Mouse (Mus musculus) monocyte, adult 5-6 weeks (primary cell): Measurements from ENCODE around the gene Skp1a. TPM values are rescaled to one million over a fixed set of nuclear protein-coding genes. Genes with fewer than 3 reads are reported as not detected.

ENCODE experiments used
- ATAC-seq: fragments of 153-309, 156-312 bp; replicated peaks from 2 replicates; pipeline ENCODE4 v1.8.0; 2017; ENCODE audit warnings: mild to moderate bottlenecking; ENCODE audit not compliant: low TSS enrichment, insufficient number of reproducible peaks, severe bottlenecking, poor library complexity, low FRiP score
- total RNA-seq: library from RNA; stranded (forward); fragments of 200-1000, 200-491, 200-594 nt; gene quantifications from 3 replicates; pipeline ENCODE4 v1.2.3, GENCODE M21; 2017

The Skp1a gene
- total RNA-seq, 1 experiment from 2014 or later, result 147 TPM

GRCm38 (mm10) chr11:52251770-52252169 is 20.0 kb downstream of the Skp1a start:
- no peak for ATAC-seq

DNA sequence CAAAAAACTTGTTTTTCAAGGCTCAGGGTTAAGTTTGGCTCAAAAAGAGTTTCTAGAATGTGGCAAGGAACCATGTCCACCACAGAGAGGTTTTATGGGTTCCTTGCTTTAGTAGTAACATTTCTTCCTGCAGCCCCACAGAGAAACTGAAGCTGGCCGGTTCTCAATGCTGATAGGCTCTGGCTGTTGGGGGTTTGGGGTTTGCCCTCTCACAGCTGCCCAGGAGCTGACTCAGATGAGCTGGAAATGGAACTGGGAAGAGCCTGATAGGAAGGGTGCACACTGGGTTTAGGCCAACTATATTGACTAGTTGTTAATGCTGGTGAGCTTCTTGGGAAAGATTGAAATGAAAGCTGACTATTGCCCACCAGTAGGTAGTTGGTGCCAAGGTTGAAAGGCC is 20.9 kb downstream of the Skp1a start:
- ATAC-seq, result no peak

DNA sequence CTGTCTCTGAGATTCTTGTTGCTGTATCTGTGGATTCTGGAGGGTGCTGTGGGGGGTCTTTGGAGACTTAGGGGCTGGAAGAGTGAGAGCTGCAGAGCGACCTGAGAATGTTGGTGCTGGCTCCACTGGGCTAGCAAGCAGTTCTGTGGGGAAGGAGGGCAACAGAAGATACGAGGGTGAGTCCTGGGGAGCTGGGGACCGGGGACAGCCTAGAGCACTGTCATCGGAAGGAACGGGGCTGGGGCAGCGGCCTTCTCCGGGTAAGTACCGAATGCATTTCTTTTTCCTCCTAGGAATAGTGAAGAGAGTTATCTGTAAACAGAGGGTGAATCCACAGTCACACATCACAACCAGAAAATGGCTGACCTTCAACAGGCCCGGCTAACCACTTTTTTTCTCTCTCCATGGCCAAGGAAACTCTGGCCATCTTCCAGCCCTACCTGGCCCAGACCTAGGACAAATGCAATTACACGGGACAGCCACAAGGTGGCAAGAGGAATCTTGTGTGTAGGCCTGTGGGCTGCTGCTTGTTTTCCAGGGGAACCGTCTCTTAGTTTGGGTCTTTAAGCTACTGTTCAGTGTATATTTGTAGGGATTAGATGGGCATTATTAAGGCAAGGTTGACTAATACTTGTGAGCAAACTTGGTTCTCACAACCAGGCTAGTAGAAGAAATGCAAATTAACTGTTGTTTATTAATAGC is 22.0 kb downstream of the Skp1a start:
- peak; percentile 66 for ATAC-seq

- no peak for ATAC-seq
Measured at GRCm38 (mm10) chr11:52255077-52255476, 23.3 kb downstream of the Skp1a start.

DNA sequence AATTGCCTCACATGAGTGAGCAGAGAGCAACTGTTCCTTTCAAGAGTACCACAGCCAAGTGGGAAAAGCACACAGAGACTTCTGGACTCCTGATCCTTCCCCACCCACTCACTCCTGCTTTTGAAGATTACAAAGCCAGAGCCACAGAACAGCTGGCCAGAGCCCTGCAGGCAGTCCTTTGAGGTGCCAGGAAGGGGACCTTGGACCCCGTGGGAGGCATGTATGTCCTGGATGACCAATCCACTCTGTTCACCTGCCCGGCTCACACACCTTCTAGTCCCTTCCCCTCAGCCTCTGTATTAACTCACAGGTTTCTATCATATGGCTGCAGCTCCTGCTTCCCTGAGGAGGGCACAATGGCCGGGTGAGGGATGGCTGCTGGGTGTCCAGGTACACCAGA is 25.6 kb downstream of the Skp1a start:
- no peak for ATAC-seq

- no peak for ATAC-seq
Measured at GRCm38 (mm10) chr11:52258711-52259110, 26.9 kb downstream of the Skp1a start.

- ATAC-seq, result no peak
Measured at GRCm38 (mm10) chr11:52260878-52261277, 29.1 kb downstream of the Skp1a start.

GRCm38 (mm10) chr11:52261937-52262336 is 30.1 kb downstream of the Skp1a start:
- ATAC-seq, result no peak

DNA sequence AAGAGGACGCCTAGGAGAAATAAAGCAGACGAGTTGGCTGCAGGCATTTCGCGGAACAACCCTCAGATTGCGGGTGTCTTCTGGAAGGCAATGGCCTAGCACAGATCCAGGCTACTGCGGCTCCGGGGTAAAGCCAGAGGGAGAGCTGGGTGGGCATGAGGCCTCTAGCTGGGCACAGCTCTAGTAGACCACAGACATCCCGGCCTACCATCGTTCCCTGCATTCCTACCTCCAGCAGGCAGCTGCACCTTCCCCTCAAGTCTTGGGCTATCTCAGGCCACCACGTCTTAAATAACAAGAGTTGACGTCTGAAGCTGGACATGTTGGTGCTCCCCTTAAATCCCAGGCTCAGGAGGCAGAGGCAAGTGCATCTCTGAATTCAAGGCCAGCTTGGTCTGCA is 30.5 kb downstream of the Skp1a start:
- no peak for ATAC-seq

- no peak for ATAC-seq
Measured at GRCm38 (mm10) chr11:52264871-52265270, 33.1 kb downstream of the Skp1a start.

- ATAC-seq, result no peak
Measured at GRCm38 (mm10) chr11:52265616-52266307, 34.0 kb downstream of the Skp1a start.

GRCm38 (mm10) chr11:52267271-52267670 is 35.5 kb downstream of the Skp1a start:
- no peak for ATAC-seq

- no peak for ATAC-seq
Measured at GRCm38 (mm10) chr11:52268104-52268835, 36.5 kb downstream of the Skp1a start.

DNA sequence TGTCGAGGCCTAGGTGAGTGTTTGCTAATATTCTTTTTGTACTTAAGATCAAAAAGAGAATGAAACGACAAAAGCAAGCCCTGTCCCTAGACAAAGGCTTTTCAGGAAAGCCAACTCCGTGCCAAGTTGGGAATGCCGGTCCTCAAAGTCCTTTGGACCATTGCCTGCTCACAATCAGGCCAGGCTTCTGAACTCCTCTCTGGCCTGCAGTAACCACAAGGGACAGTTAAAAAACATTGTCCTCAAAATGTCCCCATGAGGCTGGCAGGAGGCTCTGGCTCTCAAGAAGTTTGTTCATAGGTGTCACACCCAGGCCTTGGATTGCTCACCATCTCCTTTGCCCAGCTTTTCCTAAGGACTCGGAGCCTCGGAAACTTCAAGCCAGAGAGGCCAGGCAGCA is 38.0 kb downstream of the Skp1a start:
- ATAC-seq, result no peak

GRCm38 (mm10) chr11:52271765-52272495 is 40.1 kb downstream of the Skp1a start:
- no peak for ATAC-seq

GRCm38 (mm10) chr11:52272619-52273018 is 40.8 kb downstream of the Skp1a start:
- no peak for ATAC-seq

DNA sequence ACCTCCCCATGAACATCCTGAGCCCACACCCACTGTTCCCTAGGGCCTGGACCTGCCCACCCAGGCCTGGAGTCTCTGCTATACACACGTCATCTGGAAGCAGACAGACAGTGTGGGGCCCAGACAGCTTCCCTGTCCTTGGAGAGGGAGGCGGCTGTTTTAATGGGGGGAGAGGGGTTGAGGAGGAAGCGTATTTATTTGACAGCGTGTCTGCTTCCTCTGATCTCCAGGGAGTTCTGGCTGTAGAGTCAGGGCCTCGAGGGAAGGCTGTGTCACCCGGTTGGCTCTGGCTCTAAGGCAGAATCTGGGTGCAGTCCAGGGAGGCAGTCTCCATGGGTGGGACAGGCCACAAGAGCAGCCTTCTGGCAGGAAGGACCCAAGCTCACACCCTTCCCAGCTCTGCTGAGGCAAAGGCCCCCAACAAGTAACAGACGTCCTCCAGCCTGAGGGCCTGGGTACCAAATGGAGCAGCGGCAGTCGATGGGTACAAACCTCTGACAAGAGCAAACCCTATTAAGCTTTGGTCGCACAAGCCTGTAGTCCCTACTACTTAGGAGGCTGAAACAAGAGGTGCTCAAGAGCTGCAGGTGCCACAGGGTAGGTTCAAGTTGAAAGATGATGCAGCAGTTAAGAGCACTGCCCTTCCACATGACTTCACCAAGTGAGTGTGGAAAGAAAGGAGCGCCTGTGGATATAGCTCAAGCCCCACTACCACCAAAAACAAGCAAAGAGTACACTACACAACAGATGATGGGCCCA is 41.6 kb downstream of the Skp1a start:
- no peak for ATAC-seq

GRCm38 (mm10) chr11:52273942-52274330 is 42.1 kb downstream of the Skp1a start:
- no peak for ATAC-seq
